Mouse (Mus musculus) B cell, adult 2 months (primary cell): ENCODE data around the gene Ovol2.

Experiments used
- DNase-seq, 2 experiments: peaks; one replicate each; pipeline ENCODE4 v3.0.0; 2022

The Ovol2 gene

GRCm38 (mm10) chr2:144310273-144310672 is 21.7 kb downstream of the Ovol2 start:
- no peak for DNase-seq

GRCm38 (mm10) chr2:144308561-144308960 is 23.4 kb downstream of the Ovol2 start:
- no peak for DNase-seq

- no peak for DNase-seq
Measured at GRCm38 (mm10) chr2:144305721-144306294, 26.1 kb downstream of the Ovol2 start.

- no peak for DNase-seq
Measured at GRCm38 (mm10) chr2:144301101-144301500, 30.8 kb downstream of the Ovol2 start.

GRCm38 (mm10) chr2:144299749-144300669 is 31.9 kb downstream of the Ovol2 start:
- DNase-seq: peak in 1 of 2 experiments; percentile 13

- no peak for DNase-seq
Measured at GRCm38 (mm10) chr2:144295145-144295735, 36.7 kb downstream of the Ovol2 start.

GRCm38 (mm10) chr2:144291600-144292305 is 40.2 kb downstream of the Ovol2 start:
- DNase-seq: no peak

GRCm38 (mm10) chr2:144290321-144290720 is 41.6 kb downstream of the Ovol2 start:
- no peak for DNase-seq

GRCm38 (mm10) chr2:144281417-144281816 is 50.5 kb downstream of the Ovol2 start:
- no peak for DNase-seq

- no peak for DNase-seq
Measured at GRCm38 (mm10) chr2:144280568-144280967, 51.4 kb downstream of the Ovol2 start.

GRCm38 (mm10) chr2:144279742-144280141 is 52.2 kb downstream of the Ovol2 start:
- DNase-seq: no peak

- no peak for DNase-seq
Measured at GRCm38 (mm10) chr2:144276885-144277284, 55.1 kb downstream of the Ovol2 start.

- DNase-seq: no peak
Measured at GRCm38 (mm10) chr2:144274741-144275140, 57.2 kb downstream of the Ovol2 start.

GRCm38 (mm10) chr2:144272088-144272487 is 59.9 kb downstream of the Ovol2 start:
- no peak for DNase-seq

GRCm38 (mm10) chr2:144270507-144271420 is 61.2 kb downstream of the Ovol2 start, which contains the start of the genes Mgme1 and Snx5:
Gene Mgme1 (plus strand): TSS chr2:144270663.
Gene Snx5 (minus strand): TSS chr2:144270906.
- peak; percentile 94 to 95 for DNase-seq

- no peak for DNase-seq
Measured at GRCm38 (mm10) chr2:144269679-144270475, 62.1 kb downstream of the Ovol2 start.

GRCm38 (mm10) chr2:144269306-144269650 is 62.7 kb downstream of the Ovol2 start:
- DNase-seq: peak; percentile 44 to 52

- no peak for DNase-seq
Measured at GRCm38 (mm10) chr2:144268446-144269305, 63.3 kb downstream of the Ovol2 start.

- peak in 1 of 2 experiments; percentile 68 for DNase-seq
Measured at GRCm38 (mm10) chr2:144267731-144268015, 64.3 kb downstream of the Ovol2 start.
